Comparison of ENCODE assay signal across 16 mouse cellular contexts in genomic region chr9:118891068-118891467, GRCm38 (mm10). TPM values are rescaled to one million over a fixed set of nuclear protein-coding genes. Genes with fewer than 3 reads are reported as not detected.
DNase-seq lines count a peak whose midpoint lies in the region; ATAC-seq and TF ChIP-seq lines count a peak whose summit lies in the region.
"Had no signal": no experiment of that assay in that cellular context is flagged by ENCODE, and none has a peak within 500 bp of the region (broad histone marks: within the 10 kb centered on the region; RNA-seq: fewer than 3 reads in every experiment).

No protein-coding gene starts in this region.

- H3K4me1 ChIP-seq in forebrain, embryonic 10.5 days, result peaks cover 18% of the 10 kb centered on the region
- no peaks in the 10 kb centered on the region for H3K4me1 ChIP-seq in forebrain, postnatal 0 days (ENCODE audit: insufficient read depth)
- peaks cover 17% of the 10 kb centered on the region; the same call in 1 of the 2 replicates for H3K4me1 ChIP-seq in kidney, embryonic 14.5 days (ENCODE audit: control insufficient read depth, insufficient read depth, low read length)
- H3K4me1 ChIP-seq in embryonic facial prominence, embryonic 11.5 days (ENCODE audit: control insufficient read depth, insufficient read depth, low read length), result peaks cover 7% of the 10 kb centered on the region; the same call in 1 of the 2 replicates
- H3K4me1 ChIP-seq in limb, embryonic 12.5 days (replicated peaks), result peaks cover 31% of the 10 kb centered on the region
- H3K4me1 ChIP-seq: liver, embryonic 15.5 days had no signal

- H3K36me3 ChIP-seq in forebrain, embryonic 10.5 days (replicated peaks), result 0 out of 2 replicates have a peak, but pooled peaks cover 11% of the 10 kb centered on the region
- H3K36me3 ChIP-seq in forebrain, postnatal 0 days (ENCODE audit: insufficient read depth), result no peaks in the 10 kb centered on the region
- H3K36me3 ChIP-seq in kidney, embryonic 14.5 days (ENCODE audit: control insufficient read depth, insufficient read depth, low read length), result peaks cover 17% of the 10 kb centered on the region; the same call in 1 of the 2 replicates
- no peaks in the 10 kb centered on the region for H3K36me3 ChIP-seq in embryonic facial prominence, embryonic 11.5 days (replicated peaks; ENCODE audit: control insufficient read depth, insufficient read depth, low read depth, low read length)
- peaks cover 10% of the 10 kb centered on the region; the same call in 1 of the 2 replicates for H3K36me3 ChIP-seq in limb, embryonic 12.5 days
- H3K36me3 ChIP-seq: liver, embryonic 15.5 days had no signal

- H3K4me2 ChIP-seq in forebrain, postnatal 0 days (ENCODE audit: low read depth), result no peak overlapping the region
- no peak overlapping the region for H3K4me2 ChIP-seq in kidney, embryonic 14.5 days (replicated peaks; ENCODE audit: low read depth, low read length)
- H3K4me2 ChIP-seq in embryonic facial prominence, embryonic 11.5 days (ENCODE audit: low read depth, low read length), result no peak overlapping the region
- no peak overlapping the region for H3K4me2 ChIP-seq in limb, embryonic 12.5 days
- H3K4me2 ChIP-seq: heart, embryonic 13.5 days; liver, embryonic 15.5 days had no signal

- no peaks in the 10 kb centered on the region for H3K27me3 ChIP-seq in forebrain, embryonic 10.5 days (ENCODE audit: poor library complexity, severe bottlenecking)
- no peaks in the 10 kb centered on the region for H3K27me3 ChIP-seq in forebrain, postnatal 0 days (ENCODE audit: insufficient read depth, low read length)
- H3K27me3 ChIP-seq in kidney, embryonic 14.5 days (ENCODE audit: control insufficient read depth, insufficient read depth, low read length), result no peaks in the 10 kb centered on the region
- H3K27me3 ChIP-seq in embryonic facial prominence, embryonic 11.5 days (ENCODE audit: control insufficient read depth, insufficient read depth, low read length), result no peaks in the 10 kb centered on the region
- H3K27me3 ChIP-seq in limb, embryonic 12.5 days, result no peaks in the 10 kb centered on the region
- H3K27me3 ChIP-seq: heart, embryonic 13.5 days; liver, embryonic 15.5 days; Patski had no signal

- no peaks in the 10 kb centered on the region for H3K9me3 ChIP-seq in forebrain, embryonic 10.5 days
- no peaks in the 10 kb centered on the region for H3K9me3 ChIP-seq in forebrain, postnatal 0 days (ENCODE audit: low read length)
- no peaks in the 10 kb centered on the region for H3K9me3 ChIP-seq in kidney, embryonic 14.5 days (ENCODE audit: control insufficient read depth, low read length)
- H3K9me3 ChIP-seq in embryonic facial prominence, embryonic 11.5 days (replicated peaks; ENCODE audit: control insufficient read depth, low read length), result no peaks in the 10 kb centered on the region
- H3K9me3 ChIP-seq in limb, embryonic 12.5 days, result no peaks in the 10 kb centered on the region
- H3K9me3 ChIP-seq: heart, embryonic 13.5 days; liver, embryonic 15.5 days had no signal

- WGBS in forebrain, embryonic 10.5 days, result 92% methylated on average over 6 of the region's 6 CpGs
- WGBS in forebrain, postnatal 0 days, result 91% methylated on average over 6 of the region's 6 CpGs
- 45% methylated on average over 6 of the region's 6 CpGs for WGBS in kidney, embryonic 14.5 days
- 86% methylated on average over 6 of the region's 6 CpGs for WGBS in embryonic facial prominence, embryonic 11.5 days
- WGBS in limb, embryonic 12.5 days, result 73% methylated on average over 6 of the region's 6 CpGs

- no peak for DNase-seq in forebrain, embryonic 10.5 days (ENCODE audit: extremely low spot score, low spot score)
- no peak for DNase-seq in forebrain, postnatal 0 days
- DNase-seq in kidney, adult 18-20 months, result no peak
- no peak for DNase-seq in embryonic facial prominence, embryonic 11.5 days (ENCODE audit: low spot score)
- no peak for DNase-seq in thymus, postnatal 14 days
- DNase-seq: cerebellum, adult 8-10 months; right cerebral cortex, postnatal 25 days had no signal

- H3K4me3 ChIP-seq in forebrain, embryonic 10.5 days, result no peak overlapping the region
- no peak overlapping the region for H3K4me3 ChIP-seq in forebrain, postnatal 0 days (ENCODE audit: low read depth, low read length)
- H3K4me3 ChIP-seq in kidney, embryonic 14.5 days (ENCODE audit: low read length), result no peak overlapping the region
- no peak overlapping the region for H3K4me3 ChIP-seq in embryonic facial prominence, embryonic 11.5 days (ENCODE audit: low read depth, low read length)
- no peak overlapping the region for H3K4me3 ChIP-seq in limb, embryonic 12.5 days (replicated peaks)
- H3K4me3 ChIP-seq: heart, embryonic 13.5 days; liver, embryonic 15.5 days had no signal

- no peak for ATAC-seq in forebrain, postnatal 0 days
- peak; percentile 43; the same call in 1 of the 2 replicates for ATAC-seq in kidney, embryonic 14.5 days (ENCODE audit: low FRiP score, low TSS enrichment)
- ATAC-seq in embryonic facial prominence, embryonic 11.5 days (replicated peaks; ENCODE audit: insufficient number of reproducible peaks, low FRiP score, low TSS enrichment, low read depth), result no peak
- no peak for ATAC-seq in limb, embryonic 12.5 days (ENCODE audit: insufficient number of reproducible peaks, insufficient read depth, low FRiP score, low TSS enrichment, low read depth)
- no peak for ATAC-seq in cerebellum, adult (ENCODE audit: insufficient number of reproducible peaks, low FRiP score, low TSS enrichment)
- ATAC-seq: forebrain, embryonic 14.5 days; hindbrain, postnatal 0 days; midbrain, embryonic 16.5 days had no signal

- H3K27ac ChIP-seq in forebrain, embryonic 10.5 days, result peak overlapping the region; percentile 0; the same call in 1 of the 2 replicates
- H3K27ac ChIP-seq in forebrain, postnatal 0 days (ENCODE audit: low read depth, low read length), result no peak overlapping the region
- H3K27ac ChIP-seq in kidney, embryonic 14.5 days (ENCODE audit: low read depth, low read length), result peak overlapping the region; percentile 63
- H3K27ac ChIP-seq in embryonic facial prominence, embryonic 11.5 days (replicated peaks; ENCODE audit: low read depth, low read length), result peak overlapping the region; percentile 49
- peak overlapping the region; percentile 82 for H3K27ac ChIP-seq in limb, embryonic 12.5 days
- H3K27ac ChIP-seq: heart, embryonic 13.5 days; hindbrain, postnatal 0 days; liver, embryonic 15.5 days had no signal

- TF ChIP-seq CTCF in forebrain, postnatal 0 days (IDR thresholded peaks at IDR 0.05; ENCODE audit: low read depth), result no peak

- H3K9ac ChIP-seq in forebrain, postnatal 0 days, result no peak overlapping the region
- no peak overlapping the region for H3K9ac ChIP-seq in kidney, embryonic 14.5 days (ENCODE audit: low read depth, low read length)
- H3K9ac ChIP-seq in embryonic facial prominence, embryonic 11.5 days (replicated peaks; ENCODE audit: low read length), result no peak overlapping the region
- H3K9ac ChIP-seq in limb, embryonic 12.5 days (replicated peaks), result no peak overlapping the region
- H3K9ac ChIP-seq: heart, embryonic 13.5 days; liver, embryonic 15.5 days had no signal

RNA-seq across cellular contexts. Expression of gene Ctdspl, which starts 35.2 kb away (rescaled TPM):
- polyA plus RNA-seq in forebrain, embryonic 10.5 days (2016; fragmentation: Nextera tagmentation; extraction: Ambion mirVana), result 7.2 and 7.3 TPM in 2 replicates
- 7.8 and 7.9 TPM in 2 replicates for total RNA-seq in forebrain, postnatal 0 days (2014; rRNA removed)
- polyA plus RNA-seq in forebrain, postnatal 0 days (2015; fragmentation: Nextera tagmentation; extraction: Ambion mirVana), result 1.9 and 4.6 TPM in 2 replicates
- 25.3 and 31.2 TPM in 2 replicates for polyA plus RNA-seq in kidney, embryonic 14.5 days (2014; fragmentation: Nextera tagmentation; extraction: Ambion mirVana)
- 10.0 and 12.8 TPM in 2 replicates for polyA plus RNA-seq in embryonic facial prominence, embryonic 11.5 days (2014; fragmentation: Nextera tagmentation; extraction: Ambion mirVana)
- 19.2 and 19.9 TPM in 2 replicates for polyA plus RNA-seq in limb, embryonic 12.5 days (2016; fragmentation: Nextera tagmentation; extraction: Ambion mirVana)
